8 mouse cellular contexts compared by ENCODE assay signal in genomic region chr10:57743606-57744016, GRCm38 (mm10). TPM values are rescaled to one million over a fixed set of nuclear protein-coding genes. Genes with fewer than 3 reads are reported as not detected.
DNase-seq lines count a peak whose midpoint lies in the region; ATAC-seq and TF ChIP-seq lines count a peak whose summit lies in the region.

No protein-coding gene starts in this region.

- no peak overlapping the region for H3K27ac ChIP-seq in heart, embryonic 12.5 days (ENCODE audit: poor library complexity, severe bottlenecking)
- no peak overlapping the region for H3K27ac ChIP-seq in kidney, embryonic 15.5 days
- no peak overlapping the region for H3K27ac ChIP-seq in limb, embryonic 15.5 days
- no peak overlapping the region for H3K27ac ChIP-seq in midbrain, postnatal 0 days (ENCODE audit: low read depth, low read length)

- no peaks in the 10 kb centered on the region for H3K4me1 ChIP-seq in heart, embryonic 12.5 days (replicated peaks)
- H3K4me1 ChIP-seq in kidney, embryonic 15.5 days, result no peaks in the 10 kb centered on the region
- no peaks in the 10 kb centered on the region for H3K4me1 ChIP-seq in limb, embryonic 15.5 days
- H3K4me1 ChIP-seq in midbrain, postnatal 0 days (ENCODE audit: insufficient read depth, low read length), result no peaks in the 10 kb centered on the region

- peak overlapping the region; percentile 54 for H3K4me2 ChIP-seq in heart, embryonic 12.5 days
- peak overlapping the region; percentile 59 for H3K4me2 ChIP-seq in kidney, embryonic 15.5 days
- peak overlapping the region; percentile 35; the same call in 1 of the 2 replicates for H3K4me2 ChIP-seq in limb, embryonic 15.5 days
- H3K4me2 ChIP-seq in midbrain, postnatal 0 days (ENCODE audit: low read depth, low read length, poor library complexity, severe bottlenecking), result peak overlapping the region; percentile 26; the same call in 1 of the 2 replicates

- WGBS in heart, embryonic 12.5 days, result 6% methylated on average over 6 of the region's 6 CpGs
- WGBS in kidney, embryonic 15.5 days, result 3% methylated on average over 6 of the region's 6 CpGs
- WGBS in limb, embryonic 15.5 days, result 5% methylated on average over 6 of the region's 6 CpGs
- WGBS in midbrain, postnatal 0 days, result under 1% methylated on average over 6 of the region's 6 CpGs

- no peak overlapping the region for H3K9ac ChIP-seq in heart, embryonic 12.5 days
- H3K9ac ChIP-seq in kidney, embryonic 15.5 days, result no peak overlapping the region
- H3K9ac ChIP-seq in limb, embryonic 15.5 days, result no peak overlapping the region
- no peak overlapping the region for H3K9ac ChIP-seq in midbrain, postnatal 0 days (replicated peaks; ENCODE audit: low read length, poor library complexity, severe bottlenecking)

- H3K4me3 ChIP-seq in heart, embryonic 12.5 days, result peak overlapping the region; percentile 44
- H3K4me3 ChIP-seq in kidney, embryonic 15.5 days (replicated peaks), result peak overlapping the region; percentile 44
- H3K4me3 ChIP-seq in limb, embryonic 15.5 days, result peak overlapping the region; percentile 31
- peak overlapping the region; percentile 29 for H3K4me3 ChIP-seq in midbrain, postnatal 0 days (ENCODE audit: low read depth, low read length)

- no peaks in the 10 kb centered on the region for H3K36me3 ChIP-seq in heart, embryonic 12.5 days
- no peaks in the 10 kb centered on the region for H3K36me3 ChIP-seq in kidney, embryonic 15.5 days
- H3K36me3 ChIP-seq in limb, embryonic 15.5 days, result no peaks in the 10 kb centered on the region
- H3K36me3 ChIP-seq in midbrain, postnatal 0 days (ENCODE audit: insufficient read depth, low read length), result no peaks in the 10 kb centered on the region

- H3K27me3 ChIP-seq in heart, embryonic 12.5 days (replicated peaks), result no peaks in the 10 kb centered on the region
- H3K27me3 ChIP-seq in kidney, embryonic 15.5 days, result no peaks in the 10 kb centered on the region; the same call in 1 of the 2 replicates
- no peaks in the 10 kb centered on the region for H3K27me3 ChIP-seq in limb, embryonic 15.5 days
- H3K27me3 ChIP-seq in midbrain, postnatal 0 days (ENCODE audit: insufficient read depth, low read length), result no peaks in the 10 kb centered on the region

- H3K9me3 ChIP-seq in heart, embryonic 12.5 days (replicated peaks), result no peaks in the 10 kb centered on the region
- H3K9me3 ChIP-seq in kidney, embryonic 15.5 days (replicated peaks), result no peaks in the 10 kb centered on the region
- no peaks in the 10 kb centered on the region for H3K9me3 ChIP-seq in limb, embryonic 15.5 days
- H3K9me3 ChIP-seq in midbrain, postnatal 0 days (ENCODE audit: low read length), result no peaks in the 10 kb centered on the region

- no peak for ATAC-seq in heart, embryonic 12.5 days (ENCODE audit: insufficient number of reproducible peaks, low FRiP score)
- ATAC-seq in kidney, embryonic 15.5 days (replicated peaks; ENCODE audit: low FRiP score), result no peak; the same call in 1 of the 2 replicates
- no peak for ATAC-seq in limb, embryonic 15.5 days (ENCODE audit: insufficient number of reproducible peaks, low FRiP score, low TSS enrichment, low read depth)
- peak; percentile 82 for ATAC-seq in midbrain, postnatal 0 days (ENCODE audit: low FRiP score)

- DNase-seq in 416B (ENCODE audit: low read depth), result peak; percentile 89
- DNase-seq in Muller cell, postnatal 12 days (ENCODE audit: inconsistent ontology term), result peak; percentile 76
- peak; percentile 86 for DNase-seq in embryo, embryonic 10.5 days (ENCODE audit: low spot score)
- peak; percentile 90 for DNase-seq in midbrain, postnatal 0 days (ENCODE audit: low spot score)
- DNase-seq in telencephalon, adult 2 months (ENCODE audit: low read depth, low spot score), result peak; percentile 78

- TF ChIP-seq CTCF in midbrain, postnatal 0 days (IDR thresholded peaks at IDR 0.05), result peak; percentile 81

RNA-seq across cellular contexts. Expression of gene Fabp7, which starts 41.1 kb away (rescaled TPM):
- 1.8 and 3.9 TPM in 2 replicates for polyA plus RNA-seq in heart, embryonic 12.5 days (2016; fragmentation: Nextera tagmentation; extraction: Ambion mirVana)
- 7.8 and 14.3 TPM in 2 replicates for polyA plus RNA-seq in kidney, embryonic 15.5 days (2015; fragmentation: Nextera tagmentation; extraction: Ambion mirVana)
- 9.3 and 9.6 TPM in 2 replicates for polyA plus RNA-seq in limb, embryonic 15.5 days (2015; fragmentation: Nextera tagmentation; extraction: Ambion mirVana)
- 717 and 1,023 TPM in 2 replicates for total RNA-seq in midbrain, postnatal 0 days (2014; rRNA removed)
- 2,744 and 2,827 TPM in 2 replicates for polyA plus RNA-seq in midbrain, postnatal 0 days (2015; fragmentation: Nextera tagmentation; extraction: Ambion mirVana)

RNA-seq across cellular contexts. Expression of gene Smpdl3a, which starts 50.5 kb away (rescaled TPM):
- polyA plus RNA-seq in heart, embryonic 12.5 days (2016; fragmentation: Nextera tagmentation; extraction: Ambion mirVana), result 25.2 and 26.4 TPM in 2 replicates
- 24.3 and 25.4 TPM in 2 replicates for polyA plus RNA-seq in kidney, embryonic 15.5 days (2015; fragmentation: Nextera tagmentation; extraction: Ambion mirVana)
- polyA plus RNA-seq in limb, embryonic 15.5 days (2015; fragmentation: Nextera tagmentation; extraction: Ambion mirVana), result 15.4 and 16.8 TPM in 2 replicates
- 28.9 and 31.7 TPM in 2 replicates for total RNA-seq in midbrain, postnatal 0 days (2014; rRNA removed)
- 31.0 and 33.4 TPM in 2 replicates for polyA plus RNA-seq in midbrain, postnatal 0 days (2015; fragmentation: Nextera tagmentation; extraction: Ambion mirVana)

Comparison
In these comparisons a context has a peak if more than half of its experiments do, and no peak if none do; other contexts are left out.
1. RNA of gene Fabp7, which starts 41.1 kb away (polyA plus RNA-seq): 2,744 to 2,827 TPM in midbrain, postnatal 0 days; 7.8 to 14.3 TPM in kidney, embryonic 15.5 days, 9.3 to 9.6 TPM in limb, embryonic 15.5 days and 1.8 to 3.9 TPM in heart, embryonic 12.5 days; every median in the first group is over 100 times any median in the second.
2. Peak in every context shown above with its lines, with median percentiles within 50 percentile points of each other: DNase-seq, H3K4me2 ChIP-seq and H3K4me3 ChIP-seq.